Mouse (Mus musculus) limb, embryonic 10.5 days (tissue): Measurements from ENCODE around the gene Prss48. TPM values are rescaled to one million over a fixed set of nuclear protein-coding genes. Genes with fewer than 3 reads are reported as not detected.

Source experiments
- DNase-seq: peaks from one replicate; pipeline ENCODE4 v3.0.0-alpha.2; 2017; ENCODE audit warnings: low spot score
- H3K27ac ChIP-seq: fragments of 300-500 bp; sonication (generic); 2 replicates; pipeline ENCODE4 v1.5.1; 2016; ENCODE audit warnings: mild to moderate bottlenecking
- H3K27me3 ChIP-seq: fragments of 300-500 bp; sonication (generic); 2 replicates; pipeline ENCODE4 v1.6.1; 2016; ENCODE audit warnings: low read depth, mild to moderate bottlenecking; ENCODE audit not compliant: poor library complexity, severe bottlenecking
- H3K36me3 ChIP-seq: fragments of 300-500 bp; sonication (generic); 2 replicates; pipeline ENCODE4 v1.6.1; 2016; ENCODE audit warnings: mild to moderate bottlenecking, moderate library complexity
- H3K4me1 ChIP-seq: fragments of 300-500 bp; sonication (generic); 2 replicates; pipeline ENCODE4 v1.6.1; 2016
- H3K4me3 ChIP-seq: fragments of 300-500 bp; sonication (generic); 2 replicates; pipeline ENCODE4 v1.5.1; 2016; ENCODE audit warnings: mild to moderate bottlenecking, moderate library complexity
- H3K9me3 ChIP-seq: fragments of 300-500 bp; sonication (generic); replicated peaks from 2 replicates; pipeline ENCODE4 v1.6.1; 2016; ENCODE audit warnings: mild to moderate bottlenecking
- WGBS: fragments of 180-500 bp; shearing (Covaris S2); methylation state at CpG from one replicate; pipeline ENCODE4 v1.1.7; 2016; 5-methylcytosine and 5-hydroxymethylcytosine counted together
- polyA plus RNA-seq: library from polyadenylated mRNA; unstranded; fragments of >200 nt; fragmentation: Nextera tagmentation; extraction: Ambion mirVana; gene quantifications from 2 replicates; pipeline ENCODE4 v1.2.1, GENCODE M21; 2016

Prss48 gene
- 0.31 TPM in 1 of 2 replicates, not detected in the other for polyA plus RNA-seq

DNA sequence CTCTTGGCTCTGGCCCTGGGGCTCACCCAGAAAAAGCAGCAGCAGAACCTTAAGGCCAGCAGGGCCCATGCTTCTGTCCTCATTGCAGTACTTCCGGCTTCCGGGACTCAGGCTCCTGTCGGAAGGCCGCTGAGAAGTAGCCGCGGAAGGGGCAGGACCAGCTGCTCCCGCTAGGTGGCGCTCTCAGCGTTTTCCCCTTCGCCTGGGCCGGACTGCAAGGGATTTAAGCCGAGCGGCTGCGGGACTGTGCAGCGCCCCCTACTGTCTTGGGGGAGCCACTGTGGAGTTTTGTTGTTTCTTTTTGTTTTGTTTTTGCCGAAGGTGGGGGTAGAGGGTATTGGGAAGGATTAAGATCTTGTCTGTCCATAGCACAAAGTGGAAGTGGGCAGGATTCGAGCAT lies at the start of gene Prss48:
Gene Prss48, minus strand, starts transcription at position 69 of the 400 bp plus-strand sequence.
- no peak within 1 kb of the TSS for H3K27ac ChIP-seq
- H3K36me3 ChIP-seq: no peaks in the 10 kb centered on the region; the same call in 1 of the 2 replicates
- WGBS: 71% methylated on average over 17 of the region's 17 CpGs
- peak; percentile 49 for DNase-seq
- no peak within 1 kb of the TSS for H3K4me3 ChIP-seq
- peaks cover 11% of the 10 kb centered on the region for H3K4me1 ChIP-seq
- no peaks in the 10 kb centered on the region for H3K27me3 ChIP-seq
- H3K9me3 ChIP-seq: no peaks in the 10 kb centered on the region

GRCm38 (mm10) chr3:86049041-86049440 lies 46.8 kb upstream of the Prss48 start:
- Histone ChIP-seq H3K36me3 (peaks cover 22% of the 10 kb centered on the region), H3K4me3 (no peak overlapping the region), H3K9me3 (no peaks in the 10 kb centered on the region), H3K27ac (no peak overlapping the region), H3K4me1 (peaks cover 9% of the 10 kb centered on the region), H3K27me3 (no peaks in the 10 kb centered on the region)
- WGBS: 80% methylated on average over 2 of the region's 2 CpGs
- DNase-seq: no peak

DNA sequence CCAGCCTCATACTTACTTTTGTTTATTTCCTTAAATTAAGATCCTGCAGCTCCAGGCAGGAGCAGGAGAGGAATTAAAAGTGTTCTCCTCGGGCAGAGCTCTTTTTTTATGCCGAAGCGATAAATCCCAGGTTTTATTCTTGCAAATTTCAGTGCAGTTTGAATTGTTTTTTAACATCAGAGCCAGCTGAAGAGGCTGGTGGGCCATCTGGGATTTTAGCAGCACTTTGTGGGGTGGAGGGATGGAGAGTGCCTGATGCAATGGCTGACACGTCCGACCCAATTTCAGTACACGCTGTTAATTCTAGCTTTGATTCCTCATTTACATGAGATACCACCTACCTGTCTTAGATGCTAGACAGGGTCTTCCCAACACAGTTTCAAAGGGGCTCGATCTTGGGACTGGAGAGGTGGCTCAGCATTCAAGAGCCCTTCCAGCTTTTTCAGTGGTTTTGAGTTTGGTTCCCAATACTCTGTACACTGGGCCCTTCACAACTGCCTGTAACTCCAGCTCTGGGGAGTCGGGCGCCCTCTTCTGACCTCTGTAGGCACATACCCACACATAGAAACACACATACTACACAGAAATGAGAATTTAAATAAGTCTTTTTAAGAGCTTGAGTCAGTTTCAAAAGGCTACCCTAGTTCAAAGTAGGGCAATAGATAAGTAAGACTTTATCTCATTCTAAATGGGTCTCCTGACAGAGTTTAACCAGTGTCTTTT lies 45.6 kb upstream of the Prss48 start:
- Histone ChIP-seq H3K27ac (no peak overlapping the region), H3K4me3 (no peak overlapping the region), H3K9me3 (no peaks in the 10 kb centered on the region), H3K27me3 (no peaks in the 10 kb centered on the region), H3K36me3 (peaks cover 26% of the 10 kb centered on the region), H3K4me1 (peaks cover under 1% of the 10 kb centered on the region; the same call in 1 of the 2 replicates)
- no peak for DNase-seq
- WGBS: 95% methylated on average over 9 of the region's 9 CpGs

GRCm38 (mm10) chr3:86040286-86041201 lies 38.3 kb upstream of the Prss48 start:
- no peak for DNase-seq
- Histone ChIP-seq H3K9me3 (no peaks in the 10 kb centered on the region), H3K36me3 (peaks cover 16% of the 10 kb centered on the region), H3K27ac (no peak overlapping the region), H3K4me3 (no peak overlapping the region), H3K4me1 (peaks cover 16% of the 10 kb centered on the region), H3K27me3 (no peaks in the 10 kb centered on the region)
- 73% methylated on average over 14 of the region's 14 CpGs for WGBS

GRCm38 (mm10) chr3:86038648-86039047 lies 36.4 kb upstream of the Prss48 start:
- H3K4me3 ChIP-seq: no peak overlapping the region
- no peak for DNase-seq
- H3K4me1 ChIP-seq: peaks cover 25% of the 10 kb centered on the region
- H3K36me3 ChIP-seq: peaks cover 16% of the 10 kb centered on the region
- no peaks in the 10 kb centered on the region for H3K27me3 ChIP-seq
- no peaks in the 10 kb centered on the region for H3K9me3 ChIP-seq
- 71% methylated on average over 3 of the region's 3 CpGs for WGBS
- H3K27ac ChIP-seq: no peak overlapping the region

GRCm38 (mm10) chr3:86037926-86038484 lies 35.7 kb upstream of the Prss48 start:
- no peak overlapping the region for H3K4me3 ChIP-seq
- peaks cover 12% of the 10 kb centered on the region for H3K36me3 ChIP-seq
- no peak overlapping the region for H3K27ac ChIP-seq
- peaks cover 29% of the 10 kb centered on the region for H3K4me1 ChIP-seq
- no peaks in the 10 kb centered on the region for H3K27me3 ChIP-seq
- DNase-seq: no peak
- WGBS: 95% methylated on average over 9 of the region's 9 CpGs
- H3K9me3 ChIP-seq: no peaks in the 10 kb centered on the region

DNA sequence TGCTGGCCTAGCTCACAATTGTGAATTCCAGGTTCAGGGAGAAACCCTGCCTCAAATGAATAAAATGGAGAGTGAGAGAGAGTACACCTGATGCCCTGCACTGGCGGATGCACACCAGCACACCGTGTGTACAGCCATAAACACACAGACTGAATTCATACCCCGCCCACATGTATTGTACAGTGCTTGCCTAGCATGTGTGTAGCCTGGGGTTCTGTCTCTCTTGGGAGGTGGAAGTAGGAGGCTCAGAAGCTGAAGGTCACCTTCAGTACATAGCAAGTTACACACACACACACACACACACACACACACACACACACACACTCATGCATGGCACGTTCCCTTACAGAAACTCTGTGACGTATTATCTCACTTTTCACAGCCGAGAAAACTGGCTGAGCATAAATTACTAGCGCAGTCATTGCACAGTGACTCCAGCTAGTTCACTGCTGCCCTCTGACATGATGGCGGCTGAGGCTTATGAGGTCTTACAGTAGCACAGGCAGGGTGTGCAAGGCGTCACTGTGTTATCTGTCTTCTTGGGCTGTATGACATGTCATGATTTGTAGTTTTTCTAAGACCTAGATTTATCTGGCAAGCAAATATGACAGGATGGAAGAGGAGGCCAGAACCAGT lies 31.3 kb upstream of the Prss48 start:
- no peak for DNase-seq
- Histone ChIP-seq H3K27ac (no peak overlapping the region), H3K36me3 (peaks cover 8% of the 10 kb centered on the region), H3K27me3 (no peaks in the 10 kb centered on the region), H3K4me1 (peaks cover 15% of the 10 kb centered on the region), H3K9me3 (no peaks in the 10 kb centered on the region), H3K4me3 (no peak overlapping the region)
- WGBS: 83% methylated on average over 9 of the region's 9 CpGs

GRCm38 (mm10) chr3:86030566-86030965 lies 28.3 kb upstream of the Prss48 start:
- no peak overlapping the region for H3K4me3 ChIP-seq
- 98% methylated on average over 4 of the region's 4 CpGs for WGBS
- no peaks in the 10 kb centered on the region for H3K9me3 ChIP-seq
- no peaks in the 10 kb centered on the region for H3K36me3 ChIP-seq
- H3K27ac ChIP-seq: no peak overlapping the region
- H3K27me3 ChIP-seq: no peaks in the 10 kb centered on the region
- H3K4me1 ChIP-seq: peaks cover 15% of the 10 kb centered on the region
- no peak for DNase-seq

- H3K27ac ChIP-seq: no peak overlapping the region
- no peaks in the 10 kb centered on the region for H3K27me3 ChIP-seq
- DNase-seq: no peak
- no peaks in the 10 kb centered on the region for H3K36me3 ChIP-seq
- 87% methylated on average over 15 of the region's 15 CpGs for WGBS
- peaks cover 22% of the 10 kb centered on the region for H3K4me1 ChIP-seq
- H3K9me3 ChIP-seq: no peaks in the 10 kb centered on the region
- H3K4me3 ChIP-seq: no peak overlapping the region
Observed at GRCm38 (mm10) chr3:86028658-86029375, 26.5 kb upstream of the Prss48 start.

GRCm38 (mm10) chr3:86025341-86026137 lies 23.2 kb upstream of the Prss48 start:
- H3K4me1 ChIP-seq: peaks cover 35% of the 10 kb centered on the region
- no peak for DNase-seq
- H3K27me3 ChIP-seq: no peaks in the 10 kb centered on the region
- H3K27ac ChIP-seq: peak overlapping the region; percentile 30; the same call in 1 of the 2 replicates
- no peaks in the 10 kb centered on the region for H3K9me3 ChIP-seq
- 96% methylated on average over 20 of the region's 20 CpGs for WGBS
- H3K36me3 ChIP-seq: no peaks in the 10 kb centered on the region
- H3K4me3 ChIP-seq: no peak overlapping the region

GRCm38 (mm10) chr3:86024065-86024795 lies 21.9 kb upstream of the Prss48 start:
- Histone ChIP-seq H3K9me3 (no peaks in the 10 kb centered on the region), H3K27me3 (no peaks in the 10 kb centered on the region), H3K4me3 (no peak overlapping the region), H3K36me3 (no peaks in the 10 kb centered on the region), H3K4me1 (peaks cover 35% of the 10 kb centered on the region), H3K27ac (peak overlapping the region; percentile 3; the same call in 1 of the 2 replicates)
- no peak for DNase-seq
- WGBS: 81% methylated on average over 12 of the region's 12 CpGs
